Mouse (Mus musculus) megakaryocyte, embryonic 14.5 days (primary cell): Measurements from ENCODE around the gene Guf1. TPM values are rescaled to one million over a fixed set of nuclear protein-coding genes. Genes with fewer than 3 reads are reported as not detected.

Experiments
- H3K27me3 ChIP-seq: replicated peaks from 2 replicates; pipeline ENCODE3; 2012; ENCODE audit warnings: inconsistent platforms
- H3K36me3 ChIP-seq: replicated peaks from 2 replicates; pipeline ENCODE3; 2012; ENCODE audit warnings: low read length, inconsistent platforms, mixed read lengths
- H3K4me1 ChIP-seq: 2 replicates; pipeline ENCODE4 v1.6.1; 2012; ENCODE audit warnings: inconsistent platforms
- H3K4me3 ChIP-seq: replicated peaks from 2 replicates; pipeline ENCODE3; 2012; ENCODE audit warnings: moderate library complexity, mild to moderate bottlenecking, inconsistent platforms
- H3K9me3 ChIP-seq: 2 replicates; pipeline ENCODE4 v1.6.1; 2012; ENCODE audit warnings: inconsistent platforms
- FLI1 ChIP-seq: IDR thresholded peaks from 2 replicates; pipeline ENCODE4 v1.6.1; 2012; ENCODE audit warnings: low read length, inconsistent platforms, mixed read lengths
- GATA1 ChIP-seq: IDR thresholded peaks from 3 replicates; pipeline ENCODE4 v1.6.1; 2012; ENCODE audit warnings: mixed read lengths, low read length, inconsistent platforms, borderline replicate concordance
- polyA plus RNA-seq: library from polyadenylated mRNA; stranded (reverse); fragments of >175 nt; gene quantifications from 2 replicates; pipeline ENCODE4 v1.2.3, GENCODE M21; 2012; ENCODE audit warnings: low replicate concordance; ENCODE audit not compliant: insufficient read depth

Guf1 gene
- polyA plus RNA-seq, 1 experiment: 1.6 TPM

DNA sequence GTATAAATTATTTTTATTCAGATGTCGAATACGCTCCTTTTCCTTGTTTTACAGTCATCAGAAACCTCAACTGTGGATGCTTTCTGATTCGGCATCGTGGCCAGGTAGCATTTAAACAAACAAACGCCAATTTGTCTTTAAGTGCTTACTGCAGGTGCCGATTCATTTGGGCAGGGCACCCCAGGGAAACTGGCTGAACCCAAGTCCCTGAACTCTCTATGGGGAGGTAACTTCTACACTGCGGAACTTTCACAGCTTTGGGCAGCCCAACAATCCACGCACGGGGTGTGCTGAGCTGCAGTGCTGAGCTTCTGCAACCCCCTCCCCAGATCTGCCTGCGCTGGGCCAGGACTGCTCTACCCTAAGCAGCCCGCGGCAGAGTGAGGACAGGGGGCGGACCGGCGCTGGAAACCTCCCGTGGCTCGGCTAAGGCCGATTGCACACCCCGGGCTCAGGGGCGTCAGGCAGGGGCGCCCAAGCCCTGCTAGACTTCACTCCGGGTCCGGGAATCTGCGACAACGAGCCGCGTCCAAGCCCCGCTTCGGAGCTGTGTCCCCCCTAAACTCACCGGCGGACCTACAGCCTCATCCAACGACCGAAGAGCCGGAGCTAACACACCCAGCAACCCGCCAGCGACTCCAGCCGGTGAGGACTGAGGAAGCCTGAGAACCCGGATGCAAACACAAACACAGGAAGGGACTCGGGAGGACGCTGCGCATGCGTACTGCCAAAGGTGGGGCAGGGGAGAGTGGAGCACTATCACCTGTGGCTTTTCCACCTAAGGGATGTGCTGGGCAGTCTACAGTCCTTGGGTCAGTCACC is 35.1 kb downstream of the Guf1 start, which contains the start of gene Gnpda2:
Gene Gnpda2 (minus strand): TSS at position 701 of the 822 bp plus-strand sequence.
- Histone ChIP-seq H3K4me3 (peak within 1 kb of the TSS; percentile 98), H3K9me3 (no peaks in the 10 kb centered on the region), H3K4me1 (peaks cover 14% of the 10 kb centered on the region), H3K36me3 (peaks cover 27% of the 10 kb centered on the region), H3K27me3 (no peaks in the 10 kb centered on the region)
- TF ChIP-seq FLI1: no peak
- TF ChIP-seq GATA1: no peak

- Histone ChIP-seq H3K27me3 (no peaks in the 10 kb centered on the region), H3K36me3 (no peaks in the 10 kb centered on the region), H3K4me3 (no peak overlapping the region), H3K4me1 (no peaks in the 10 kb centered on the region), H3K9me3 (no peaks in the 10 kb centered on the region)
- TF ChIP-seq GATA1: no peak
- no peak for TF ChIP-seq FLI1
These were observed 44.3 kb downstream of the Guf1 start for GRCm38 (mm10) chr5:69601027-69601426.

- Histone ChIP-seq H3K4me3 (no peak overlapping the region), H3K9me3 (0 out of 2 replicates have a peak, but pooled peaks cover 4% of the 10 kb centered on the region), H3K4me1 (peaks cover 3% of the 10 kb centered on the region; the same call in 1 of the 2 replicates), H3K36me3 (no peaks in the 10 kb centered on the region), H3K27me3 (no peaks in the 10 kb centered on the region)
- TF ChIP-seq GATA1: no peak
- no peak for TF ChIP-seq FLI1
These were observed 56.6 kb downstream of the Guf1 start for GRCm38 (mm10) chr5:69613209-69613796.

- Histone ChIP-seq H3K36me3 (no peaks in the 10 kb centered on the region), H3K4me3 (no peak overlapping the region), H3K9me3 (no peaks in the 10 kb centered on the region), H3K27me3 (no peaks in the 10 kb centered on the region), H3K4me1 (no peaks in the 10 kb centered on the region)
- TF ChIP-seq GATA1 (no peak), FLI1 (no peak)
These were observed 64.2 kb downstream of the Guf1 start for GRCm38 (mm10) chr5:69620899-69621298.

Other genes with a start within 250 kb of the Guf1 start
- not detected in 2 replicates for gene Kctd8, start 215.2 kb upstream of the Guf1 start, polyA plus RNA-seq
- not detected in 2 replicates for gene Yipf7, start 14.3 kb upstream of the Guf1 start, polyA plus RNA-seq
- 0.27 TPM in 1 of 2 replicates, not detected in the other for gene Gnpda2, start 35.4 kb downstream of the Guf1 start, polyA plus RNA-seq